Mouse (Mus musculus): ENCODE data around the gene Asap3.

DNA sequence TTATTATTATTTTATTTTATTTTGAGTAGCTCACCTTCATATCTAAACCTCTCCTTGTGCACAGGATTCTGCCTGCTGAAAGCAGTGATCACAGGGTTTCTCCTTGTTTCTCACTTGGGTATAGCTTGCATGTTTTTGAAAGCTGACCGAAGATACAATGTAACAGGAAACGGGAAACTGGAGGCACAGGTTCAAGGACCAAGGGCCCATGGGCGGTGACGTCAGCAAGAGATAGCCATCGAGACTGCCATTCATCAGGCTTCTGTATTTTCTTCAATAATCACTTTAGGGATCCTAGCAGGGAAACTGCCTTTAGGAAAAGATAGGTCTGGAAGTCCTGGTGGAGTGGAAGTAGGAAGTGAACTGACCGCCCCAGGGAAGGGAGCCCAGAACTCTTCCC, 85.5 kb downstream of the Asap3 start:
- TF ChIP-seq CTCF (IDR thresholded peaks at IDR 0.05; ENCODE audit: borderline replicate concordance, insufficient read depth, low read length) (no peak), POLR2A (IDR thresholded peaks at IDR 0.05; ENCODE audit: low read depth, low read length) (no peak)

All from embryonic fibroblast, embryonic 13.5 days (primary cell).